Mouse (Mus musculus) frontal cortex, postnatal 10 days (tissue): Measurements from ENCODE around the gene Sufu.

Experiments
- DNase-seq, 2 experiments: peaks; one replicate each; pipeline ENCODE4 v3.0.0; 2022; ENCODE audit warnings: low spot score in 2 of 2, mixed read lengths in 1 of 2

Sufu gene

GRCm38 (mm10) chr19:46433712-46434111 is 37.0 kb downstream of the Sufu start:
- no peak for DNase-seq

DNA sequence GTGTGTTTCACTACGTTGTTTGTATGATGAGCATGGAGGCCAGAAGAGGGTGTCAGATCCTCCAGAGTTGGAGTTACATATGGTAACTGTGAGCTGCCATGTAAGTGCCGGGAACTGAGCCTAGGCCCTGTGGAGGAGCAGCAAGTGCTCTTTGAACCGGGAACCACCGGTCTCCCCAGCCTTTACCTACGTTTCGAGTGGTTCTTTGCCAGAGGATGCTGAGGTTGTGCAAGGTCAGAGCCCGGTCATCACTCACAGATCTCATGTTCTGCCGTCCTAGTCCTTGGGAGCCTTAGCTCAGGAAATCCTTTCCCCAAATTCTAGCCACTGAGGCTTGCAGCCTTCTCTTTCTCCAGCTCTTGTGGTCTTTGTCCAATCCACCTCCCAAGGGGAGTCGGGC is 37.5 kb downstream of the Sufu start:
- no peak for DNase-seq

DNA sequence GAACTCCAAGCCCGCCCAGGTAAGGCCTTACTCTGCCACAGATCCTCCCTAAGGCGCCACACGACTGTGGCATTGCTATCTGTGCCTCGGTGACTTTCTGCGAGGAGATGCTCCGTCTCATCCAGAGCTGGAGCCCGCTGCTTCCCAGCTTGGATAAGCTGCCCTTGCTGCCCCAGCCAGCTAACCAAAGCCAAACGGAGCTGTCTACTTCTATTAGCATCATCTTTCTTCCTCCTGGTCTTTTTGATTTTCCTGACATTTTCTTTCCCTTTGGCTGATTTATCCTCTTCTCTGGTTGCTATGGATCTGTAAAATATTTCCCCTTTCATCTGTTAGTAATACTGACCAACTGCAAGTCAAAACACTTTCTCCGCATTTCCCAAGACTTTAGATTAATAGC is 37.9 kb downstream of the Sufu start:
- DNase-seq: no peak

DNA sequence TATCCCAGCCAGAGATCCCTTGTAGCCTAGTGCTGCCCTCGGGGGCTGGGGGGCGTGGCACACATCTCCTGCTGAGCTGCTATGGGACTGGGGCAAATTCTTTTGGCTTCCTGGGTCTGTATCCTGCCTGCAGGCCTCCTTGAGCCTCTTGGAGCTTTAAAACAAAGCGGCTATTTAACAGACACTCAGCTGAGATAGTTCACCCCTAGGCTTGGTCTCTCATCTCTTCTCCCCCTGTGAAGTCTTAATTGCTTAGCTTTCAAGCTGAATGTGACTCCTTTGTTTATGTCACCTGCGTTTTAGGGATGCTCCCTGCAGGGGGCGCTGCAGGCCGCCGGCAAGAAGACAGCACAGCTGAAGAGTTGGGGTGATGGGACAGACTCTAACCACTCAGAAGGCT is 38.8 kb downstream of the Sufu start:
- DNase-seq: no peak

DNA sequence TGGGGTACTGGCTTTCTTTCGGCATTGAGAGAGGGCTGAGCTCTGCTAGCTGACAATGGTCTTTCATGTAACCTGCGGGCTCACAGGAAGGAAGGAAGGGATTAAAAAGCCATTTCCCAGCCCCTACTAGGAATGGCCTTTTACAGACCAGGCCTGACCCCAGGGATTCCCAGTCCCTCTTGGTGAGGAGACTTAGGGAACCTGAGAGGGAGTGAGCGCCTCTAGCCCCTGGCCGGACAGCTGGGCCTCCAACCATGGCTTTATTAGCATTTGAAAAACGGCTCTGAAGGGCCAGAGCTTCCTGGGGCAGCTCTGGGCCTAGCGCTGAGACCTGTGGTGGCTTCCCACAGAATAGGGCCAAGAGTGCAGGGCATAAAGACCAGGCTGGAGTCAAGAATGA is 46.8 kb downstream of the Sufu start:
- DNase-seq: no peak

DNA sequence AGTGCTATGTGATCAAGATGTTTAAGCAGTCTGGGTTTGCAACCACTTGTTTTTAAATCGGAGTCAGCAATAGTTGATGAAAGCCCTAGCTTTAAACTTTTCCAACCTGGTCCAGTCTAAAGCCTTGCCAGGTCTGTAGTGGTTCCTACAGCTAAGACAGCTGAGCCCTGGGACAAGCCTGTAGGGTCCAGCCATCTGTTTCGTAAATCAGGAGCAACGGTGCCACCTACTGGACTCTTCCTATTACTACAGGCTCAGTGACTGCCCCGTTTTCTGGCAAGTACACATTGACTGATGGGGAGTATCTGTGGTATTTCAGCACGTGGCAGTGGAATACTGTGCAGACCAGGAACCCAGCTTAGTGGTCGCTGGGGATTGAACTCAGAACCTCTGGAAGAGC is 47.5 kb downstream of the Sufu start:
- DNase-seq: peak; percentile 63 to 73

DNA sequence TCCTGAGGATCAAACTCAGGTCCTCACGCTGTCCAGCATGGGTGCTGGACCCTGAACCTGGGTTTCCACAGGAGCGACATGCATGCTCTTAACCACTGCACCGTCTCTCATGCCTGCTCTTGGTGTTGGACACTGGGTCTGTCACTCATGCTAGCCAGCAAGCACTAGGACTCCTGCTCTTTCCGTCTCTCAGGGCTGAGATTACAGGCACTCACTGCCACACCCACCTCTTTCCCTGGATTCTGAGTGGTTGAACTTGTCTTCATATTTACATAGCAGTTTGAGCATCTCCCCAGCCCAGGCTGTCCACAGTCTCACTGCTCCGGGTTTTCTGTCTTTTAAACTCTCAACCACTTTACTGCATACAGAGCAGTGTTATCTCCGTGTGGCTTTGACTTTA is 48.9 kb downstream of the Sufu start:
- no peak for DNase-seq

GRCm38 (mm10) chr19:46446436-46447020 is 49.8 kb downstream of the Sufu start:
- DNase-seq: no peak

- DNase-seq: no peak
These were observed 50.4 kb downstream of the Sufu start for GRCm38 (mm10) chr19:46447110-46447509.

GRCm38 (mm10) chr19:46447911-46448310 is 51.2 kb downstream of the Sufu start:
- DNase-seq: no peak

DNA sequence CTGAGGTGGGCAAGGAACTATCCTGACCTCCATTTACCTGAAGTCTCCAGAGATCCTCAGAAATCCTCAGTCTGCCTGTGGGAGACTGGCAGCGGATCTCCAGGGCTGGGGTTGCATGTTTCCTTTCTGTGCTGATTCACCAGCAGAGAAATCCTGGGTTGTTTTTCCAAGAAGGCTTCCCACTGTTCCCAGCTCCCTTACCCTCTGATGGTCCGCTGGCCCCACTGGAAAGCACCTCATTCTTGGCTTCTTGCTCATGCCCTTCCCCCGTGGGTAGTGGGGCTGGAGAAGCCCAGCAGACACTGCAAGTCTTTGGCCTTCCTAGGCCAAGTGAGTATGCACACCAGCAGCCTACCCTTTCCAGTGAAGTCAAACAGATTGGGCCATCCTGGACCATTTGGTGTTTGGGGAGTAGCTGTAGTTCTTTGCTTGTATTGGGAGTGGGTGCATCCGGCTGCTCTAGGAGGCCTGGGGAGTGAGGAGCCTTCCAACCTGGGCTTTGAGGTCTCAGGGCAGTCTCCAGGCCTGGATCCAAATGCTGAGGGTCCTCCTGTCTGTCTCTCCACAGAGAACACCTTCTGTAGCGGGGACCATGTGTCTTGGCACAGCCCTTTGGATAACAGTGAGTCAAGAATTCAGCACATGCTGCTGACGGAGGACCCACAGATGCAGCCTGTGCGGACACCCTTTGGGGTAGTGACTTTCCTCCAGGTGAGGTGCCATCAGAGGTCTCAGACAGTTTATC is 52.7 kb downstream of the Sufu start:
- no peak for DNase-seq

- peak; percentile 48 to 60 for DNase-seq
These were observed 55.5 kb downstream of the Sufu start for GRCm38 (mm10) chr19:46452052-46452827.

DNA sequence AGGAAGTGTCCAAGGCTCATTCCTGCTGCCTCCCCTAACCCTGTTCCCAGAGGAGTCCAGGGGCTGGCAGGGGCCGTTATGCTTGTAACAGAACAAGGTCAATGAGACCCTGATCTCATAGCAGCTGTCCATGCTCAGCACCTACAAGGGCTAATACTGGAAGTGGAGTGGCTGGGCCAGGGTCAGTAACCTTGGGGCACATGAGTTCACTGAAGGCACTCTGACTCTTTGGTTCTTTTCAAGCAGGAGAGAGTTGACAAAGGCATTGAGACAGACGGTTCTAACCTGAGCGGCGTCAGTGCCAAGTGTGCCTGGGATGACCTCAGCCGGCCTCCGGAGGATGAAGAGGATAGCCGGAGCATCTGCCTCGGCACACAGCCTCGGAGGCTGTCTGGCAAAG is 56.2 kb downstream of the Sufu start:
- DNase-seq: no peak

GRCm38 (mm10) chr19:46454126-46454880 is 57.6 kb downstream of the Sufu start:
- no peak for DNase-seq

DNA sequence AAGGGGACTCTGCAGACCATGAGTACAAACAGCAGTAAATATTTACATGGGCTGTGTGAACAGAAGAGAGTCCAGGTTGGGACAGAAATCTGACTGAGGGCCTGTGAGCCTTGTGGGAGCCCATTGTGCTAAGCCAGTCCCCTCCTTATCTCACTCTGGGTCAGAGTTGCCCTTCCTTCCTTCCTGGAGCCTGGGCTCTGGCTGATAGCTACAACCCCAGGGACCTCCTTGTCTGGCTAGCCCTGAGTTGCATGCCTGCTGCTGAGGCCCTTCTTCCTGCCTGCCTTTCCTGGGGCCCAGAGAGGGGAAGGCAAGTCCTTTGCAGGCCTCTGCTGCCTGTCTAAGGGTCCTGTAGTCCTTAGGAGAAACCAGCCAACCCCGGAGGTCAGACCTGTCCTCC is 58.3 kb downstream of the Sufu start:
- no peak for DNase-seq

DNA sequence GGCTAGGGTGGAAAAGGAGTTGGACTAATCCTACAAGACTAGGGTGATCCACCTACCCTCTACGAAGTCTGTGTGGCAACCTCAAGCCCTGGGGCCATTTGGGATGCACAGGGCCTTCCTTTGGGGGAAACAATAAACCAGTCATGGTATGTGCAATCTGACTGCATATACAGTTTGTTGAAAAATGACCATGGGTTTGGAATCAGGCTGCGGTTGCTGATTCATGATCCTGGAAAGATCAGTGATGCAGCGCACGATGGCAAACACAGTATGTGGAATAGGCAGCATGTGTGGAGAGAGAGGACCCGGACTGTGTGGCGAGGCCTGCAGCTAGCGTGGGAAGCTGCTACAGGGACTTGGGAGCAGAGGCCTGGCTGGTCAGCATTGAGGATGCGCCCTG is 58.9 kb downstream of the Sufu start:
- DNase-seq: no peak

- DNase-seq: no peak
These were observed 59.5 kb downstream of the Sufu start for GRCm38 (mm10) chr19:46456018-46456735.

DNA sequence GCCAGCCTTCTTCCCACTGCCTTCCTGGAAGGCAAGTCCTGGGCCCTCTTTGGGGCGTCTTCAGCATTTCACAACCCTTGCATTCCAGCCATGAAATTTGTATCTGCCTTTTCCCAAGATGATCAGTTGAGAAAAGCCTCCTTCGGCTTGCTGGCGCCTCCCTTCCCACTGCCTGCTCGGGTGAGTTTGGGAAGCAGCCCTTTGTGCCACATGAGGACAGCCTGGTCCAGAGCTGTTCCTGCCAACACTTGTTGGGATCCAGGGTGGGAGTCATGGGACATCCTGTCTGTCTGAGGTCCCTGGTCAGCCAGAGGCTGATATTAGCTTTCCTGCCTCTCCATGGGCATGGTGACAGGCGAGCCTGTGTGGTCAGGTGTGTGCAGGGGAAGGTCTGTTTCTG is 61.1 kb downstream of the Sufu start:
- no peak for DNase-seq

DNA sequence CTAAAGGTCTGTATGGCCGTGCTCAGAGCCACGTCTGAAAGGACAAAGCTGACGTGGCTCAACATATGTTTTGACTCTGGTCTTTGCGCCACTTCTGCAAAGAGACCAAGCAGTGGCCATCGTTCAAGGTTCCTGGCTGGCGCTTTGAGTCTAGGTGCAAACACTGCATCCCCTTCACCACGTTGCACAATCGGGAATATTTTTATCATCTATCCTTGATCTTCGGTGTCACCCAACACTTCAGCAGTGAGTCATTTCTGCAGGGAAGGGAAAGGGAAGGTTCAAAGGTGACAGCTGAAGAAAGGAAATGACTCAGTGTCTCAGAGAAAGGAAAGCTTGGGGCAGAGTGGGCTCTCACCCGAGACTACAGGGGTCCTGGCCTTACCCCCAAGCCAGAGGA is 62.6 kb downstream of the Sufu start:
- no peak for DNase-seq

DNA sequence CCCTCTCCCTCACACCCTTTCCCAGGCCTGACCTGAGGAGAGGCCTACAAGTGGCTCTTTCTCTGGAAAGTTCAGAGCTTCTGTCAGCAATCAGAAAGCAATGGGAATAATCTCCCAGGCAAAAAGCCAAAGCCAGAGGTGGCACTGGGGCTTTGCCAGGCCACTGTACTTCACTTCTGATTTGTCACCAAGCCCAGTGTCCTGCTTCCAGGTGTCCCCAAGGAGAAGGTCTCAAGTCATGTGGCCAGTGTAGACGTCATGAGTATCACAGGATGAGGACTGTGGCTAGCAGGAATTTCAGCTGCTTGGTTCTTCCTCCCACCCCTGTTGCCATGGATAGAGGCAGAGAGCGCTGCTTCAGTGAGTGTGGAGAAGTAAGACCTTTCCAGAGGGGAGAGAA is 63.2 kb downstream of the Sufu start:
- DNase-seq: no peak

GRCm38 (mm10) chr19:46462574-46462973 is 65.9 kb downstream of the Sufu start:
- DNase-seq: no peak

DNA sequence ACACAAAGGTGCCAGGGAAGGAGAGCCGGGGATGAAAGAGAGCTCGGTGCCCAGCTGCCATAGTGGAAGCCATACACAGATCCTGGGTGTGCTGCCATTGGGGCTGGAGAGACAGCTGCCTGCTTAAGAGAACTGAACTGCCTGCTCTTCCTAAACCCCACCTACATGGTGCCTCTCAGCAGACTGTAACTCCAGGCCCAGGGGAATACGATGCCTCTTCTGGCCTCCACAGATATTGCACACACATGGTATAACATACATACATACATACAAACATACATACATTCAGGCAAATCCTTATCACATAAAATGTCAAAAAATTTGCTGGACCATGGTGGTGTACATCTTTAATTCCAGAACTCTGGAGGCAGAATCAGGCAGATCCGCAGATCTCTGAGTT is 66.8 kb downstream of the Sufu start:
- no peak for DNase-seq
